In the genomic region with DNA sequence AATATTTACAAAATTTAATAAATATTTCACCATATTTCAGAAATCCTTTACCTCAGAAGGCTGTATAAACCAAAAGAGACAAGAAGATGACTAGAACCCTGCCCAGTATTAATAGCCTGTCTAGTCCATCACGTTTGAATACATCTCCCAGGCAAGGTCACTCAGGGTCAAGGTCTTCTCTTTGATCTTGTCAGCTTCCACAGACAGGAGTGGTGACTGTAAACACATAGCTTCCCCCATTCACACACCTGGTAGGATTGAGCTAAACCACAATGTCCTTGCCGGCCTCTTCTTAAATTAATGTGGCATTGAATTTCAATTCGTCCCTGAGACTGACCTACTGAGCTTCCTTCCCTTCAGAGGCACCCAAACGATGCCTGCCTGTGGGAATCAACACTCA, we compare ENCODE assay signal across 18 mouse cellular contexts. TPM values are rescaled to one million over a fixed set of nuclear protein-coding genes. Genes with fewer than 3 reads are reported as not detected.
DNase-seq lines count a peak whose midpoint lies in the region; ATAC-seq and TF ChIP-seq lines count a peak whose summit lies in the region.
"Had no signal": no experiment of that assay in that cellular context is flagged by ENCODE, and none has a peak within 500 bp of the region (broad histone marks: within the 10 kb centered on the region; RNA-seq: fewer than 3 reads in every experiment).

No protein-coding gene starts in this region.

- H3K27me3 ChIP-seq in heart, adult 2 months (ENCODE audit: control insufficient read depth, insufficient read depth, low read length): no peaks in the 10 kb centered on the region
- no peaks in the 10 kb centered on the region for H3K27me3 ChIP-seq in heart, embryonic 11.5 days (ENCODE audit: control insufficient read depth, insufficient read depth, low read length)
- H3K27me3 ChIP-seq in liver, adult 2 months (ENCODE audit: control insufficient read depth, insufficient read depth, low read length): no peaks in the 10 kb centered on the region
- peaks cover under 1% of the 10 kb centered on the region; the same call in 1 of the 2 replicates for H3K27me3 ChIP-seq in liver, embryonic 12.5 days (replicated peaks)
- no peaks in the 10 kb centered on the region for H3K27me3 ChIP-seq in intestine, embryonic 14.5 days (replicated peaks; ENCODE audit: control insufficient read depth, insufficient read depth, low read length)
- no peaks in the 10 kb centered on the region for H3K27me3 ChIP-seq in liver, postnatal 0 days (ENCODE audit: insufficient read depth, low read length)
- H3K27me3 ChIP-seq: hindbrain, embryonic 15.5 days; midbrain, embryonic 12.5 days had no signal

- TF ChIP-seq POLR2A in heart, adult 2 months (IDR thresholded peaks at IDR 0.05; ENCODE audit: insufficient read depth, low read depth, low read length): no peak
- no peak for TF ChIP-seq POLR2A in liver, adult 2 months (IDR thresholded peaks at IDR 0.05; ENCODE audit: extremely low read depth, insufficient read depth, low read length)

- H3K27ac ChIP-seq in heart, adult 2 months: peak overlapping the region; percentile 29; the same call in 1 of the 2 replicates
- H3K27ac ChIP-seq in heart, embryonic 11.5 days (ENCODE audit: low read depth, low read length): no peak overlapping the region
- no peak overlapping the region for H3K27ac ChIP-seq in liver, adult 2 months (replicated peaks; ENCODE audit: insufficient read depth, low read depth, low read length)
- no peak overlapping the region for H3K27ac ChIP-seq in liver, embryonic 12.5 days
- peak overlapping the region; percentile 24; the same call in 1 of the 2 replicates for H3K27ac ChIP-seq in intestine, embryonic 14.5 days (ENCODE audit: low read depth)
- peak overlapping the region; percentile 80 for H3K27ac ChIP-seq in liver, postnatal 0 days (ENCODE audit: low read depth)
- H3K27ac ChIP-seq: hindbrain, embryonic 15.5 days; kidney, postnatal 0 days; layer of hippocampus, adult 2 months; midbrain, embryonic 12.5 days had no signal

- DNase-seq in heart, adult 2 months: no peak
- DNase-seq in liver, adult 2 months (ENCODE audit: extremely low read depth, low read depth, low spot score): peak; percentile 26
- no peak for DNase-seq in intestine, embryonic 14.5 days (ENCODE audit: low spot score)
- no peak for DNase-seq in liver, postnatal 0 days
- no peak for DNase-seq in urinary bladder, postnatal 14 days (ENCODE audit: low spot score)
- DNase-seq: cerebellum, adult 11 months; heart, postnatal 36 days; right cerebral cortex, postnatal 4 days had no signal

- no peaks in the 10 kb centered on the region for H3K79me2 ChIP-seq in heart, adult 2 months (replicated peaks; ENCODE audit: control insufficient read depth, insufficient read depth, low read length)
- H3K79me2 ChIP-seq in liver, adult 2 months (ENCODE audit: control insufficient read depth, insufficient read depth, low read length): no peaks in the 10 kb centered on the region

- intact Hi-C loops in heart, adult 2 months (cut with DNase I): no loop called here

- no peak for ATAC-seq in heart, embryonic 11.5 days (replicated peaks; ENCODE audit: insufficient number of reproducible peaks, low FRiP score, low TSS enrichment)
- ATAC-seq in liver, embryonic 12.5 days: no peak
- ATAC-seq in intestine, embryonic 14.5 days (replicated peaks; ENCODE audit: low FRiP score, low TSS enrichment, low read depth): no peak
- peak; percentile 24; the same call in 1 of the 2 replicates for ATAC-seq in liver, postnatal 0 days
- no peak for ATAC-seq in erythroid progenitor cell, adult 5-6 weeks (replicated peaks; ENCODE audit: low FRiP score, poor library complexity, severe bottlenecking)
- ATAC-seq: forebrain, embryonic 14.5 days; Patski had no signal

- no peak overlapping the region for H3K4me3 ChIP-seq in heart, adult 2 months
- no peak overlapping the region for H3K4me3 ChIP-seq in heart, embryonic 11.5 days (ENCODE audit: low read depth, low read length)
- no peak overlapping the region for H3K4me3 ChIP-seq in liver, adult 2 months (ENCODE audit: insufficient read depth, low read depth, low read length)
- no peak overlapping the region for H3K4me3 ChIP-seq in liver, embryonic 12.5 days
- no peak overlapping the region for H3K4me3 ChIP-seq in intestine, embryonic 14.5 days (ENCODE audit: low read depth, low read length)
- H3K4me3 ChIP-seq in liver, postnatal 0 days (ENCODE audit: low read depth, low read length): no peak overlapping the region
- H3K4me3 ChIP-seq: hindbrain, embryonic 15.5 days; layer of hippocampus, adult 2 months; midbrain, embryonic 12.5 days had no signal

- no peak for TF ChIP-seq CTCF in heart, adult 2 months (IDR thresholded peaks at IDR 0.05)
- TF ChIP-seq CTCF in liver, adult 2 months (IDR thresholded peaks at IDR 0.05; ENCODE audit: low read depth, low read length): no peak
- TF ChIP-seq CTCF in liver, postnatal 0 days (IDR thresholded peaks at IDR 0.05; ENCODE audit: low read depth): no peak

- H3K4me1 ChIP-seq in heart, adult 2 months (ENCODE audit: control insufficient read depth, insufficient read depth, low read length): peaks cover 3% of the 10 kb centered on the region; the same call in 1 of the 2 replicates
- H3K4me1 ChIP-seq in heart, embryonic 11.5 days (ENCODE audit: control insufficient read depth, insufficient read depth, low read length): 0 out of 2 replicates have a peak, but pooled peaks cover 6% of the 10 kb centered on the region
- peaks cover 3% of the 10 kb centered on the region; the same call in 1 of the 2 replicates for H3K4me1 ChIP-seq in liver, adult 2 months (ENCODE audit: control insufficient read depth, insufficient read depth, low read length)
- H3K4me1 ChIP-seq in liver, embryonic 12.5 days: peaks cover 20% of the 10 kb centered on the region
- peaks cover 6% of the 10 kb centered on the region; the same call in 1 of the 2 replicates for H3K4me1 ChIP-seq in intestine, embryonic 14.5 days (replicated peaks; ENCODE audit: control insufficient read depth, insufficient read depth, low read length)
- peaks cover 5% of the 10 kb centered on the region for H3K4me1 ChIP-seq in liver, postnatal 0 days (ENCODE audit: insufficient read depth)
- H3K4me1 ChIP-seq: midbrain, embryonic 12.5 days had no signal

- no peaks in the 10 kb centered on the region for H3K36me3 ChIP-seq in heart, adult 2 months (ENCODE audit: control insufficient read depth, insufficient read depth, low read length)
- no peaks in the 10 kb centered on the region for H3K36me3 ChIP-seq in heart, embryonic 11.5 days (ENCODE audit: control insufficient read depth, insufficient read depth, low read length)
- no peaks in the 10 kb centered on the region for H3K36me3 ChIP-seq in liver, adult 2 months (ENCODE audit: control insufficient read depth, insufficient read depth, low read length)
- no peaks in the 10 kb centered on the region for H3K36me3 ChIP-seq in liver, embryonic 12.5 days
- no peaks in the 10 kb centered on the region for H3K36me3 ChIP-seq in intestine, embryonic 14.5 days (ENCODE audit: control insufficient read depth, insufficient read depth, low read length)
- H3K36me3 ChIP-seq in liver, postnatal 0 days (replicated peaks; ENCODE audit: insufficient read depth, low read length): no peaks in the 10 kb centered on the region
- H3K36me3 ChIP-seq: hindbrain, embryonic 15.5 days; midbrain, embryonic 12.5 days had no signal

- no peak overlapping the region for H3K4me2 ChIP-seq in heart, embryonic 11.5 days
- no peak overlapping the region; the same call in 1 of the 2 replicates for H3K4me2 ChIP-seq in liver, embryonic 12.5 days
- peak overlapping the region; percentile 14; the same call in 1 of the 2 replicates for H3K4me2 ChIP-seq in intestine, embryonic 14.5 days (ENCODE audit: low read length)
- no peak overlapping the region; the same call in 1 of the 2 replicates for H3K4me2 ChIP-seq in liver, postnatal 0 days (ENCODE audit: low read depth, low read length)
- H3K4me2 ChIP-seq: hindbrain, embryonic 15.5 days; lung, embryonic 14.5 days; midbrain, embryonic 12.5 days had no signal

- H3K9ac ChIP-seq in heart, adult 2 months (ENCODE audit: low read depth, low read length): no peak overlapping the region
- no peak overlapping the region for H3K9ac ChIP-seq in heart, embryonic 11.5 days (ENCODE audit: low read depth, low read length)
- H3K9ac ChIP-seq in liver, adult 2 months (ENCODE audit: low read depth, low read length): no peak overlapping the region
- no peak overlapping the region for H3K9ac ChIP-seq in liver, embryonic 12.5 days
- no peak overlapping the region for H3K9ac ChIP-seq in intestine, embryonic 14.5 days (ENCODE audit: low read length)
- H3K9ac ChIP-seq in liver, postnatal 0 days (replicated peaks): no peak overlapping the region
- H3K9ac ChIP-seq: hindbrain, embryonic 15.5 days; lung, embryonic 14.5 days; midbrain, embryonic 12.5 days had no signal

- 35% methylated on average over 4 of the region's 4 CpGs for WGBS in heart, adult 2 months
- 34% methylated on average over 4 of the region's 4 CpGs for WGBS in heart, embryonic 11.5 days (ENCODE audit: insufficient replicate concordance)
- WGBS in liver, adult 2 months: 22% methylated on average over 4 of the region's 4 CpGs
- 40% methylated on average over 4 of the region's 4 CpGs for WGBS in liver, embryonic 12.5 days (ENCODE audit: insufficient replicate concordance)
- WGBS in intestine, embryonic 14.5 days: 13% methylated on average over 4 of the region's 4 CpGs
- 39% methylated on average over 4 of the region's 4 CpGs for WGBS in liver, postnatal 0 days (ENCODE audit: insufficient replicate concordance)

- H3K9me3 ChIP-seq in heart, embryonic 11.5 days (replicated peaks; ENCODE audit: control insufficient read depth, low read length): no peaks in the 10 kb centered on the region
- H3K9me3 ChIP-seq in liver, embryonic 12.5 days (replicated peaks): no peaks in the 10 kb centered on the region
- no peaks in the 10 kb centered on the region for H3K9me3 ChIP-seq in intestine, embryonic 14.5 days (ENCODE audit: control insufficient read depth, low read length)
- no peaks in the 10 kb centered on the region for H3K9me3 ChIP-seq in liver, postnatal 0 days (ENCODE audit: low read length)
- H3K9me3 ChIP-seq: hindbrain, embryonic 15.5 days; midbrain, embryonic 12.5 days had no signal

- TF ChIP-seq EP300 in heart, adult 2 months (IDR thresholded peaks at IDR 0.05; ENCODE audit: insufficient read depth, low read depth, low read length): no peak
- no peak for TF ChIP-seq EP300 in liver, postnatal 0 days (IDR thresholded peaks at IDR 0.05; ENCODE audit: low read depth)

RNA-seq across cellular contexts. Expression of a gene that starts 20.3 kb away (rescaled TPM):
- total RNA-seq in heart, adult 2 months (2021): 1 to 10 TPM; 7.7 to 7.8 TPM
- 6.6 and 8.1 TPM in 2 replicates for polyA plus RNA-seq in heart, adult 2 months (2012; rRNA removed)
- 29.5 and 29.6 TPM in 2 replicates for polyA plus RNA-seq in heart, embryonic 11.5 days (2014; fragmentation: Nextera tagmentation; extraction: Ambion mirVana)
- 11.1 and 11.3 TPM in 2 replicates for total RNA-seq in liver, adult 2 months (2014; rRNA removed)
- polyA plus RNA-seq in liver, adult 2 months (2012; rRNA removed): 7.6 and 7.9 TPM in 2 replicates
- polyA plus RNA-seq in liver, embryonic 12.5 days (2016; fragmentation: Nextera tagmentation; extraction: Ambion mirVana): 27.4 and 28.8 TPM in 2 replicates
- 37.8 and 40.8 TPM in 2 replicates for polyA plus RNA-seq in intestine, embryonic 14.5 days (2014; fragmentation: Nextera tagmentation; extraction: Ambion mirVana)
- polyA plus RNA-seq in liver, postnatal 0 days (2015; fragmentation: Nextera tagmentation; extraction: Ambion mirVana): 24.1 and 24.6 TPM in 2 replicates
- 74.6 and 79.6 TPM in 2 replicates for total RNA-seq in erythroid progenitor cell, adult 5-6 weeks (2015; ENCODE audit: low replicate concordance)
- 35.3 and 57.7 TPM in 2 replicates for total RNA-seq in erythroid progenitor cell, adult 5-6 weeks (2017; ENCODE audit: low replicate concordance)

Comparison
In these comparisons a context has a peak if more than half of its experiments do, and no peak if none do; other contexts are left out.
1. H3K27ac ChIP-seq: peak in heart, adult 2 months (single experiment), intestine, embryonic 14.5 days (single experiment) and liver, postnatal 0 days (single experiment); none in heart, embryonic 11.5 days (single experiment), liver, adult 2 months (single experiment) and liver, embryonic 12.5 days (single experiment).